Mouse (Mus musculus) G1E (cell line): ENCODE measurements around the gene Tgm1. TPM values are rescaled to one million over a fixed set of nuclear protein-coding genes. Genes with fewer than 3 reads are reported as not detected.

Experiments used
- ATAC-seq: 2 replicates; pipeline ENCODE4 v1.8.0; 2016; ENCODE audit warnings: mild to moderate bottlenecking; ENCODE audit not compliant: insufficient number of reproducible peaks, poor library complexity, low FRiP score, severe bottlenecking; ENCODE audit errors: extremely low read depth
- DNase-seq: peaks from one replicate; pipeline ENCODE4 v3.0.0; 2012; ENCODE audit warnings: low spot score
- H3K27me3 ChIP-seq: 2 replicates; pipeline ENCODE4 v1.6.1; 2012; ENCODE audit warnings: mild to moderate bottlenecking, low read length, inconsistent platforms; ENCODE audit not compliant: insufficient read depth
- H3K36me3 ChIP-seq: replicated peaks from 2 replicates; pipeline ENCODE3; 2012; ENCODE audit warnings: mild to moderate bottlenecking, inconsistent platforms
- H3K4me1 ChIP-seq: 2 replicates; pipeline ENCODE4 v1.6.1; 2012; ENCODE audit warnings: low read depth, low read length, inconsistent platforms, mixed read lengths; ENCODE audit not compliant: insufficient read depth
- H3K4me3 ChIP-seq: 2 replicates; pipeline ENCODE4 v1.5.1; 2012; ENCODE audit warnings: low read depth, mild to moderate bottlenecking, inconsistent platforms, low read length, moderate library complexity, mixed read lengths
- H3K9me3 ChIP-seq: replicated peaks from 2 replicates; pipeline ENCODE4 v1.6.1; 2012; ENCODE audit warnings: inconsistent platforms
- CTCF ChIP-seq: IDR thresholded peaks from 2 replicates; pipeline ENCODE4 v1.5.1; 2012; ENCODE audit warnings: low read depth, low read length, inconsistent platforms, mixed read lengths
- GATA1 ChIP-seq: IDR thresholded peaks from 2 replicates; pipeline ENCODE4 v1.6.1; 2012; ENCODE audit warnings: borderline replicate concordance, low read length, inconsistent platforms, mixed read lengths
- GATA2 ChIP-seq: IDR thresholded peaks from 2 replicates; pipeline ENCODE4 v1.6.1; 2012; ENCODE audit warnings: low read depth, low read length, inconsistent platforms, borderline replicate concordance
- POLR2AphosphoS5 ChIP-seq: IDR thresholded peaks from 2 replicates; pipeline ENCODE4 v1.6.1; 2012; ENCODE audit warnings: low read depth, low read length, inconsistent platforms; ENCODE audit not compliant: insufficient replicate concordance
- TAL1 ChIP-seq: conservative IDR thresholded peaks from 2 replicates; pipeline ENCODE4 v1.6.1; 2012; ENCODE audit warnings: low read depth, low read length, inconsistent platforms, mixed read lengths
- polyA plus RNA-seq: library from polyadenylated mRNA; stranded (reverse); fragments of >175 nt; gene quantifications from 2 replicates; pipeline ENCODE4 v1.2.3, GENCODE M21; 2012
- total RNA-seq, 2 experiments: library from RNA; stranded (forward) in 1 of 2; stranded (reverse) in 1 of 2; fragments of 200-1000 nt in 1 of 2; fragments of >200 nt in 1 of 2; fragmentation: Nextera tagmentation in 1 of 2; gene quantifications; 2 replicates each; pipeline ENCODE4 v1.2.3; 2014 to 2017

The Tgm1 gene
- total and polyA plus RNA-seq, 3 experiments: 10.5 to 26.6 (median 11.7) TPM

- peak; percentile 31 for DNase-seq
- Histone ChIP-seq H3K27me3 (no peaks in the 10 kb centered on the region), H3K36me3 (peaks cover 54% of the 10 kb centered on the region), H3K4me3 (peak overlapping the region; percentile 76), H3K4me1 (peaks cover 45% of the 10 kb centered on the region), H3K9me3 (no peaks in the 10 kb centered on the region)
- no peak for TF ChIP-seq CTCF
- no peak for TF ChIP-seq POLR2AphosphoS5
- no peak for TF ChIP-seq GATA1
- TF ChIP-seq GATA2: no peak
- no peak for TF ChIP-seq TAL1
- no peak for ATAC-seq
Observed at GRCm38 (mm10) chr14:55671486-55671832, 42.3 kb downstream of the Tgm1 start.

- no peaks in the 10 kb centered on the region for H3K27me3 ChIP-seq
- DNase-seq: no peak
- ATAC-seq: no peak
- peaks cover 22% of the 10 kb centered on the region for H3K4me1 ChIP-seq
- no peaks in the 10 kb centered on the region for H3K9me3 ChIP-seq
- peaks cover 70% of the 10 kb centered on the region for H3K36me3 ChIP-seq
- H3K4me3 ChIP-seq: peak overlapping the region; percentile 72
- no peak for TF ChIP-seq GATA1
- TF ChIP-seq TAL1: no peak
- no peak for TF ChIP-seq CTCF
- no peak for TF ChIP-seq POLR2AphosphoS5
Observed at GRCm38 (mm10) chr14:55660636-55661035, 53.1 kb downstream of the Tgm1 start.

DNA sequence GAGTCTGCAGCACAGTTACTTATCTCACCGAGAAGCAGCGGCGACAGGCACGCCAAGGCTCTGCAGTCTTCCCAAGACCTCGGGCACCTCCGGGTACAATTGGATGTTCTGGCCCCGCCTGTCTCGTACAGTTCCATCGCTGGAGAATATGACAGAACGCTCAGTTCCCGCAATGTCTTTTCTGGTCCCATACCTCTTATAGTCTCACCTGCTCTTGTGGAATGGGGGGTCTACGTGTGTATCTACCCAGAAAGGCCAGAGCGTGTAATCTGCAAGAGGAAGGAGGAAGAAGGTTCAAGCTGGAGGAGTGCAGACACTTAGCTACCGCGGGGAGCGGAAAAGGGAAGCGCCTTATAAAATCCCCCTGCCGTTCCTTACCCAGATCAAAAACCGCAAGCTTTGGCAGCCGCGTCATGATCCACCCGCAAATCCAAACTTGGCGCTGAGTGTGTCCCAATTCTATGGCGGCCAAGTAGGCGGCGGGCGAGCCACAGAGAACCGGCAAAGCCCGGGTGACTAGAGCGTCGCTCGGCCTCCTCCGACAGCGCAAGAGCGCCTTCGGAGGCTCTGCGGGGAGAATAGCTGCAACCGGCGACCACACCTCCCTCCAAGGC, 53.7 kb downstream of the Tgm1 start, which contains the start of gene Mdp1:
Gene Mdp1 (minus strand): TSS at position 549 of the 614 bp plus-strand sequence.
- Histone ChIP-seq H3K27me3 (no peaks in the 10 kb centered on the region), H3K36me3 (peaks cover 65% of the 10 kb centered on the region), H3K4me1 (peaks cover 22% of the 10 kb centered on the region), H3K4me3 (peak within 1 kb of the TSS; percentile 72), H3K9me3 (no peaks in the 10 kb centered on the region)
- peak; percentile 70 for DNase-seq
- peak; percentile 81 for ATAC-seq
- TF ChIP-seq TAL1: no peak
- TF ChIP-seq GATA2: no peak
- TF ChIP-seq GATA1: no peak
- no peak for TF ChIP-seq POLR2AphosphoS5
- TF ChIP-seq CTCF: no peak

- TF ChIP-seq TAL1 (no peak), GATA1 (no peak), GATA2 (no peak), POLR2AphosphoS5 (no peak), CTCF (no peak)
- Histone ChIP-seq H3K27me3 (no peaks in the 10 kb centered on the region), H3K9me3 (no peaks in the 10 kb centered on the region), H3K4me3 (no peak overlapping the region), H3K36me3 (peaks cover 46% of the 10 kb centered on the region), H3K4me1 (peaks cover 22% of the 10 kb centered on the region)
- ATAC-seq (no peak), DNase-seq (no peak)
Observed at GRCm38 (mm10) chr14:55658011-55658410, 55.7 kb downstream of the Tgm1 start.

DNA sequence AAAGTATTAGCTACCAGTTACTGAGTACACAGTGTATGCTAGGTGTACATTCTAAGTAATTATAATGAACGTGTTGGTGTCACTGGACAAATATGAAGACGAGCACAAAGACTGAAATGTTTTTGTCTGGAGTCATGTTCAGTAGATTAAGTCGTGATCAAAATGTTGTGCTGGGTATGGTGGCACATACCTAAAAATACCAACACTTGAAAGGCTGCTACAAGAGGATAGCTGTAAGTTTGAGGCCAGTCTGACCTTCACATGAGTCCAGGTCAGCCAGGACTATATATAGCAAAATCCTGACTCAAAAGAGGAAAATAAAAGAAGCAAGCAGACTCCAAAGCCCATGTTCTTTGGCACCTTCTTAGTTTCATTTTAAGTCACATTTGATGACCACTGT, 56.8 kb downstream of the Tgm1 start:
- TF ChIP-seq POLR2AphosphoS5: no peak
- no peak for TF ChIP-seq GATA2
- no peak for TF ChIP-seq CTCF
- DNase-seq (no peak), ATAC-seq (no peak)
- H3K36me3 ChIP-seq: peaks cover 36% of the 10 kb centered on the region
- H3K27me3 ChIP-seq: no peaks in the 10 kb centered on the region
- no peaks in the 10 kb centered on the region for H3K9me3 ChIP-seq
- H3K4me1 ChIP-seq: peaks cover 22% of the 10 kb centered on the region
- no peak overlapping the region for H3K4me3 ChIP-seq

GRCm38 (mm10) chr14:55651528-55651927, 62.2 kb downstream of the Tgm1 start:
- TF ChIP-seq CTCF (no peak), POLR2AphosphoS5 (no peak), TAL1 (no peak), GATA2 (no peak), GATA1 (no peak)
- H3K4me3 ChIP-seq: no peak overlapping the region
- no peaks in the 10 kb centered on the region for H3K27me3 ChIP-seq
- no peaks in the 10 kb centered on the region for H3K9me3 ChIP-seq
- peaks cover 30% of the 10 kb centered on the region for H3K36me3 ChIP-seq
- no peak for ATAC-seq
- H3K4me1 ChIP-seq: peaks cover 9% of the 10 kb centered on the region
- DNase-seq: no peak

Other genes with a start within 250 kb of the Tgm1 start
Only the 20 nearest of the 37 such genes appear.
- gene Rnf31, start 122.2 kb downstream of the Tgm1 start, total RNA-seq (2014; fragmentation: Nextera tagmentation): 23.7 and 43.9 TPM in 2 replicates
- gene Rnf31, start 122.2 kb downstream of the Tgm1 start, total RNA-seq (2017): 11.8 and 12.6 TPM in 2 replicates
- gene Rnf31, start 122.2 kb downstream of the Tgm1 start, polyA plus RNA-seq: 34.2 and 35.1 TPM in 2 replicates
- gene Irf9, start 110.4 kb downstream of the Tgm1 start, total RNA-seq (2014; fragmentation: Nextera tagmentation): 25.3 and 31.2 TPM in 2 replicates
- 37.8 and 39.6 TPM in 2 replicates for gene Irf9, start 110.4 kb downstream of the Tgm1 start, total RNA-seq (2017)
- gene Irf9, start 110.4 kb downstream of the Tgm1 start, polyA plus RNA-seq: 40.3 and 64.3 TPM in 2 replicates
- gene Rec8, start 95.9 kb downstream of the Tgm1 start, total RNA-seq (2014; fragmentation: Nextera tagmentation): 123 and 137 TPM in 2 replicates
- gene Rec8, start 95.9 kb downstream of the Tgm1 start, total RNA-seq (2017): 89.9 and 103 TPM in 2 replicates
- 80.7 and 144 TPM in 2 replicates for gene Rec8, start 95.9 kb downstream of the Tgm1 start, polyA plus RNA-seq
- gene Ipo4, start 78.0 kb downstream of the Tgm1 start, total RNA-seq (2014; fragmentation: Nextera tagmentation): 24.1 and 49.6 TPM in 2 replicates
- gene Ipo4, start 78.0 kb downstream of the Tgm1 start, total RNA-seq (2017): 18.1 and 24.9 TPM in 2 replicates
- 32.7 and 75.8 TPM in 2 replicates for gene Ipo4, start 78.0 kb downstream of the Tgm1 start, polyA plus RNA-seq
- 7.2 and 10.9 TPM in 2 replicates for gene Gm49378, start 76.0 kb downstream of the Tgm1 start, total RNA-seq (2014; fragmentation: Nextera tagmentation)
- gene Gm49378, start 76.0 kb downstream of the Tgm1 start, total RNA-seq (2017): 2.9 and 4.6 TPM in 2 replicates
- gene Gm49378, start 76.0 kb downstream of the Tgm1 start, polyA plus RNA-seq: 2.4 TPM in 1 of 2 replicates, not detected in the other
- 35.1 and 40.6 TPM in 2 replicates for gene Tm9sf1, start 70.1 kb downstream of the Tgm1 start, total RNA-seq (2014; fragmentation: Nextera tagmentation)
- 54.0 and 57.7 TPM in 2 replicates for gene Tm9sf1, start 70.1 kb downstream of the Tgm1 start, total RNA-seq (2017)
- 14.6 and 14.8 TPM in 2 replicates for gene Tm9sf1, start 70.1 kb downstream of the Tgm1 start, polyA plus RNA-seq
- 4.0 and 4.2 TPM in 2 replicates for gene Tssk4, start 63.7 kb downstream of the Tgm1 start, total RNA-seq (2014; fragmentation: Nextera tagmentation)
- gene Tssk4, start 63.7 kb downstream of the Tgm1 start, total RNA-seq (2017): 1.9 and 2.3 TPM in 2 replicates
- 0.17 and 0.26 TPM in 2 replicates for gene Tssk4, start 63.7 kb downstream of the Tgm1 start, polyA plus RNA-seq
- 18.4 and 28.0 TPM in 2 replicates for gene Mdp1, start 53.4 kb downstream of the Tgm1 start, total RNA-seq (2014; fragmentation: Nextera tagmentation)
- gene Mdp1, start 53.4 kb downstream of the Tgm1 start, total RNA-seq (2017): 45.8 and 46.5 TPM in 2 replicates
- 9.4 and 12.2 TPM in 2 replicates for gene Mdp1, start 53.4 kb downstream of the Tgm1 start, polyA plus RNA-seq
- 27.7 and 30.8 TPM in 2 replicates for gene Gmpr2, start 42.0 kb downstream of the Tgm1 start, total RNA-seq (2014; fragmentation: Nextera tagmentation)
- gene Gmpr2, start 42.0 kb downstream of the Tgm1 start, total RNA-seq (2017): 40.5 and 42.7 TPM in 2 replicates
- gene Gmpr2, start 42.0 kb downstream of the Tgm1 start, polyA plus RNA-seq: 20.0 and 24.7 TPM in 2 replicates
- gene Nedd8, start 41.8 kb downstream of the Tgm1 start, total RNA-seq (2014; fragmentation: Nextera tagmentation): 234 and 266 TPM in 2 replicates
- gene Nedd8, start 41.8 kb downstream of the Tgm1 start, total RNA-seq (2017): 488 and 566 TPM in 2 replicates
- gene Nedd8, start 41.8 kb downstream of the Tgm1 start, polyA plus RNA-seq: 112 and 128 TPM in 2 replicates
- 51.4 and 55.1 TPM in 2 replicates for gene Tinf2, start 32.1 kb downstream of the Tgm1 start, total RNA-seq (2014; fragmentation: Nextera tagmentation)
- gene Tinf2, start 32.1 kb downstream of the Tgm1 start, total RNA-seq (2017): 42.4 and 42.7 TPM in 2 replicates
- 41.7 and 44.2 TPM in 2 replicates for gene Tinf2, start 32.1 kb downstream of the Tgm1 start, polyA plus RNA-seq
- gene Rabggta, start 8.3 kb upstream of the Tgm1 start, total RNA-seq (2014; fragmentation: Nextera tagmentation): 11.9 and 12.4 TPM in 2 replicates
- 15.2 and 17.3 TPM in 2 replicates for gene Rabggta, start 8.3 kb upstream of the Tgm1 start, total RNA-seq (2017)
- gene Rabggta, start 8.3 kb upstream of the Tgm1 start, polyA plus RNA-seq: 19.3 and 27.6 TPM in 2 replicates
- 67.7 and 86.7 TPM in 2 replicates for gene Dhrs1, start 31.8 kb upstream of the Tgm1 start, total RNA-seq (2014; fragmentation: Nextera tagmentation)
- 39.3 and 57.2 TPM in 2 replicates for gene Dhrs1, start 31.8 kb upstream of the Tgm1 start, total RNA-seq (2017)
- gene Dhrs1, start 31.8 kb upstream of the Tgm1 start, polyA plus RNA-seq: 4.2 and 6.5 TPM in 2 replicates
- gene Nop9, start 31.8 kb upstream of the Tgm1 start, total RNA-seq (2014; fragmentation: Nextera tagmentation): 23.0 and 32.6 TPM in 2 replicates
- gene Nop9, start 31.8 kb upstream of the Tgm1 start, total RNA-seq (2017): 22.3 and 23.5 TPM in 2 replicates
- gene Nop9, start 31.8 kb upstream of the Tgm1 start, polyA plus RNA-seq: 45.5 and 56.5 TPM in 2 replicates
- not detected in 2 replicates for gene Cideb, start 44.5 kb upstream of the Tgm1 start, total RNA-seq (2014; fragmentation: Nextera tagmentation)
- 0.38 TPM in 1 of 2 replicates, not detected in the other for gene Cideb, start 44.5 kb upstream of the Tgm1 start, total RNA-seq (2017)
- not detected in 2 replicates for gene Cideb, start 44.5 kb upstream of the Tgm1 start, polyA plus RNA-seq
- 0.44 TPM in 1 of 2 replicates, not detected in the other for gene Ltb4r2, start 47.5 kb upstream of the Tgm1 start, total RNA-seq (2014; fragmentation: Nextera tagmentation)
- gene Ltb4r2, start 47.5 kb upstream of the Tgm1 start, total RNA-seq (2017): 0.11 and 0.12 TPM in 2 replicates
- 0.12 TPM in 1 of 2 replicates, not detected in the other for gene Ltb4r2, start 47.5 kb upstream of the Tgm1 start, polyA plus RNA-seq
- 0.53 TPM in 1 of 2 replicates, not detected in the other for gene Ltb4r1, start 52.0 kb upstream of the Tgm1 start, total RNA-seq (2014; fragmentation: Nextera tagmentation)
- 0.11 and 0.17 TPM in 2 replicates for gene Ltb4r1, start 52.0 kb upstream of the Tgm1 start, total RNA-seq (2017)
- 1.0 and 1.2 TPM in 2 replicates for gene Ltb4r1, start 52.0 kb upstream of the Tgm1 start, polyA plus RNA-seq
- gene Adcy4, start 70.2 kb upstream of the Tgm1 start, total RNA-seq (2014; fragmentation: Nextera tagmentation): not detected in 2 replicates
- 0.16 TPM in 1 of 2 replicates, not detected in the other for gene Adcy4, start 70.2 kb upstream of the Tgm1 start, total RNA-seq (2017)
- gene Adcy4, start 70.2 kb upstream of the Tgm1 start, polyA plus RNA-seq: 0.03 and 0.05 TPM in 2 replicates
- 0.53 TPM in 1 of 2 replicates, not detected in the other for gene Ripk3, start 74.9 kb upstream of the Tgm1 start, total RNA-seq (2014; fragmentation: Nextera tagmentation)
- gene Ripk3, start 74.9 kb upstream of the Tgm1 start, total RNA-seq (2017): 0.23 and 0.27 TPM in 2 replicates
- gene Ripk3, start 74.9 kb upstream of the Tgm1 start, polyA plus RNA-seq: 0.29 and 0.51 TPM in 2 replicates
- not detected in 2 replicates for gene Nfatc4, start 109.2 kb upstream of the Tgm1 start, total RNA-seq (2014; fragmentation: Nextera tagmentation)
- 0.12 and 0.71 TPM in 2 replicates for gene Nfatc4, start 109.2 kb upstream of the Tgm1 start, total RNA-seq (2017)
- 0.04 TPM in 1 of 2 replicates, not detected in the other for gene Nfatc4, start 109.2 kb upstream of the Tgm1 start, polyA plus RNA-seq